7 mouse cellular contexts compared by ENCODE assay signal in the genomic region with DNA sequence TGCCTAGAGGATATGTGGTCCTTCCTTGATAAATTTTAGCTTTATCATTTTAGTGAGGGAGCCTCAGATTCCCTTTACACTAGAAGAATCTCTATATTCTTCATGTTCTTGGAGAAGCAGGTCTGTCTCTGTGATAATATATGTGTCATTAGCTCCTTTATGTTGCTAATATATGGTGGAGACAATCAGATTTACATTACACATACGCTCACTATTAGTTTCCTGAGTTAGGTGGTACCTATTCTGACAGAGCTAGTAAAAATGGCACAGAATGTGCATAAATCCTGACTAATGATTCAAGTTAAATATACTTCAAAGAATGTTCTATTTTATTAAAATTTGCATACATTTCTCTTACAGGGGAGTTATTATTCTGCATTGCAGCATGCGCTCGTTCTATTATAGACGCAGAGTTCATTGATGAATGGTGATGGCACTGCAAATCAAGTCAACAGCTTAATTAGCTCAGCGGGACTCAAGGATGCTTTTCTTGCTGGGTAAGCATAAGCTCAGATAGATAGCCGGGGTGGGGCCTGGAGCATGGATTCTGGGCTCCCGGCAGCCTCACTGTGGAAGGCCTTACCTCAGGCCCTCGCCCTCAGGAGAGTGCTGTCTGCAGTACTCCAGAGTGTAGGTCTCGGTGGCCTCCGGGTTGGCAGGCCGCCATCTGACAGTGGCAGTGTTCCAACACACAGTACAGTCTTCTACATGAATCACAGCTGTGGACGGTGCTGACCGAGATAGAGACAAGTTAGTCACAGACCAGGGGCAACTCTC.
A peak's percentile ranks its signal among the peaks of the same experiment; 100 is the strongest.
DNase-seq lines count a peak whose midpoint lies in the region; ATAC-seq and TF ChIP-seq lines count a peak whose summit lies in the region.

No protein-coding gene starts in this region.

- TF ChIP-seq POLR2A in MEL (IDR thresholded peaks at IDR 0.05; ENCODE audit: control insufficient read depth in 1 of 2, insufficient read depth in 1 of 2, low read depth in 1 of 2, low read length in 2 of 2, poor library complexity in 1 of 2): no peak
- TF ChIP-seq POLR2A in lung, adult 2 months (IDR thresholded peaks at IDR 0.05; ENCODE audit: borderline replicate concordance, extremely low read depth, low read depth, low read length): no peak

- no peaks in the 10 kb centered on the region for H3K9me3 ChIP-seq in MEL (replicated peaks; ENCODE audit: insufficient read depth, low read length)
- no peaks in the 10 kb centered on the region for H3K9me3 ChIP-seq in heart, embryonic 16.5 days (replicated peaks; ENCODE audit: control insufficient read depth, low read length)

- H3K27ac ChIP-seq in MEL (ENCODE audit: control insufficient read depth, low read depth, low read length): no peak overlapping the region
- no peak overlapping the region for H3K27ac ChIP-seq in heart, embryonic 16.5 days (ENCODE audit: low read length)

- no peaks in the 10 kb centered on the region for H3K79me2 ChIP-seq in MEL (ENCODE audit: control insufficient read depth, insufficient read depth, low read length, poor library complexity)

- 46% methylated on average over 13 of the region's 13 CpGs for WGBS in heart, embryonic 16.5 days
- WGBS in lung, adult 2 months: 60% methylated on average over 13 of the region's 13 CpGs

- DNase-seq in 3T3-L1 (ENCODE audit: low read depth, low spot score) (peak; percentile 7), MEL (ENCODE audit: low read depth, low spot score) (peak; percentile 61)
- peak; percentile 85 to 89 for DNase-seq in cerebellum, postnatal 14 days
- DNase-seq in lung, adult 2 months: peak; percentile 23
- peak; percentile 64 for DNase-seq in right cerebral cortex, postnatal 14 days
- DNase-seq in yolk sac, embryonic 10.5 days (ENCODE audit: low spot score): no peak

- no peaks in the 10 kb centered on the region; a peak in 1 of 4 replicates for H3K36me3 ChIP-seq in MEL (ENCODE audit: control insufficient read depth in 1 of 2, insufficient read depth in 2 of 2, low read length in 2 of 2)
- peaks cover 10% of the 10 kb centered on the region; the same call in 1 of the 2 replicates for H3K36me3 ChIP-seq in heart, embryonic 16.5 days (ENCODE audit: control insufficient read depth, insufficient read depth)

- TF ChIP-seq CTCF in MEL (IDR thresholded peaks at IDR 0.05 in 2 of 3, conservative IDR thresholded peaks at IDR 0.05 in 1 of 3; ENCODE audit: control insufficient read depth in 1 of 3, insufficient read depth in 1 of 3, low read depth in 2 of 3, low read length in 3 of 3, poor library complexity in 1 of 3, severe bottlenecking in 1 of 3): no peak
- TF ChIP-seq CTCF in lung, adult 2 months (IDR thresholded peaks at IDR 0.05; ENCODE audit: insufficient read depth, low read length): no peak

- H3K27me3 ChIP-seq in MEL (ENCODE audit: control insufficient read depth in 1 of 2, insufficient read depth in 2 of 2, low read length in 2 of 2): no peaks in the 10 kb centered on the region
- H3K27me3 ChIP-seq in heart, embryonic 16.5 days (ENCODE audit: control insufficient read depth, insufficient read depth, low read length): no peaks in the 10 kb centered on the region

- TF ChIP-seq EP300 in MEL (IDR thresholded peaks at IDR 0.05; ENCODE audit: low read depth in 1 of 2, low read length in 2 of 2): peak in 1 of 2 experiments; percentile 5; a peak in 1 of 4 replicates

- H3K4me3 ChIP-seq in MEL (ENCODE audit: control insufficient read depth in 1 of 2, insufficient read depth in 1 of 2, low read depth in 2 of 2, low read length in 2 of 2): no peak overlapping the region
- H3K4me3 ChIP-seq in heart, embryonic 16.5 days (ENCODE audit: low read length): no peak overlapping the region
- H3K4me3 ChIP-seq in lung, adult 2 months (replicated peaks; ENCODE audit: extremely low read depth, low read depth, low read length): no peak overlapping the region

- TF ChIP-seq RAD21 in MEL (IDR thresholded peaks at IDR 0.05; ENCODE audit: low read depth, low read length): no peak

- no peak overlapping the region for H3K4me2 ChIP-seq in heart, embryonic 16.5 days (ENCODE audit: low read depth, low read length)

- no peak overlapping the region for H3K9ac ChIP-seq in MEL (ENCODE audit: control insufficient read depth, low read depth, low read length, poor library complexity, severe bottlenecking)
- H3K9ac ChIP-seq in heart, embryonic 16.5 days (ENCODE audit: low read length): no peak overlapping the region

- H3K4me1 ChIP-seq in MEL (ENCODE audit: control insufficient read depth in 1 of 2, insufficient read depth in 2 of 2, low read length in 2 of 2): peaks cover 0 to 2% of the 10 kb centered on the region in 2 experiments; a peak in 1 of 4 replicates
- peaks cover 4% of the 10 kb centered on the region; the same call in 1 of the 2 replicates for H3K4me1 ChIP-seq in heart, embryonic 16.5 days (ENCODE audit: control insufficient read depth, insufficient read depth, low read length)
- H3K4me1 ChIP-seq in lung, adult 2 months (ENCODE audit: control insufficient read depth, insufficient read depth, low read length): no peaks in the 10 kb centered on the region

- ATAC-seq in heart, embryonic 16.5 days (replicated peaks; ENCODE audit: extremely low read depth, insufficient read depth, low FRiP score): peak; percentile 63

TF ChIP-seq in MEL, 35 proteins besides CTCF, POLR2A, EP300 and RAD21:
- TF ChIP-seq BHLHE40 (IDR thresholded peaks at IDR 0.05; ENCODE audit: borderline replicate concordance, low read depth, low read length) (no peak), TBP (IDR thresholded peaks at IDR 0.05; ENCODE audit: low read depth, low read length) (no peak), ZMIZ1 (IDR thresholded peaks at IDR 0.05; ENCODE audit: low read depth, low read length) (no peak), MYC (IDR thresholded peaks at IDR 0.05; ENCODE audit: low read depth, low read length) (no peak), MEF2A (IDR thresholded peaks at IDR 0.05; ENCODE audit: extremely low read depth, insufficient replicate concordance, low read depth, low read length, poor library complexity, severe bottlenecking) (no peak), GATA1 (IDR thresholded peaks at IDR 0.05; ENCODE audit: low read depth, low read length) (no peak), NRF1 (IDR thresholded peaks at IDR 0.05; ENCODE audit: insufficient read depth, low read depth, low read length, poor library complexity, severe bottlenecking) (no peak), MAFK (IDR thresholded peaks at IDR 0.05; ENCODE audit: borderline replicate concordance, low read depth, low read length) (no peak), RCOR1 (IDR thresholded peaks at IDR 0.05; ENCODE audit: low read depth, low read length) (no peak), MYB (IDR thresholded peaks at IDR 0.05; ENCODE audit: low read depth, low read length) (no peak), ZNF384 (IDR thresholded peaks at IDR 0.05; ENCODE audit: low read depth, low read length) (no peak), TCF12 (IDR thresholded peaks at IDR 0.05; ENCODE audit: low read depth, low read length) (no peak), UBTF (IDR thresholded peaks at IDR 0.05; ENCODE audit: borderline replicate concordance, insufficient read depth, low read depth, low read length) (no peak), KAT2A (conservative IDR thresholded peaks at IDR 0.05; ENCODE audit: low read depth, low read length) (no peak)
